In genomic region chr6:138141111-138141592, GRCm38 (mm10) we compare ENCODE assay signal across 8 mouse cellular contexts. TPM values are rescaled to one million over a fixed set of nuclear protein-coding genes. Genes with fewer than 3 reads are reported as not detected.
DNase-seq lines count a peak whose midpoint lies in the region; ATAC-seq and TF ChIP-seq lines count a peak whose summit lies in the region.

No protein-coding gene starts in this region.

- intact Hi-C loops in gastrocnemius, postnatal 36 days (cut with DNase I) = no loop called here

- no peak overlapping the region for H3K27ac ChIP-seq in layer of hippocampus, adult 2 months
- peak overlapping the region; percentile 32; the same call in 1 of the 2 replicates for H3K27ac ChIP-seq in hindbrain, postnatal 0 days
- peak overlapping the region; percentile 71 for H3K27ac ChIP-seq in liver, embryonic 13.5 days

- peak; percentile 58; the same call in 1 of the 2 replicates for ATAC-seq in hindbrain, postnatal 0 days
- ATAC-seq in liver, embryonic 13.5 days (ENCODE audit: low read depth) = peak; percentile 45

- WGBS in hindbrain, postnatal 0 days = 39% methylated on average over 4 of the region's 4 CpGs
- WGBS in liver, embryonic 13.5 days (ENCODE audit: insufficient replicate concordance) = 55% methylated on average over 4 of the region's 4 CpGs

- H3K4me2 ChIP-seq in hindbrain, postnatal 0 days (ENCODE audit: low read depth, low read length) = peak overlapping the region; percentile 85
- peak overlapping the region; percentile 61 for H3K4me2 ChIP-seq in liver, embryonic 13.5 days

- H3K9me3 ChIP-seq in hindbrain, postnatal 0 days (ENCODE audit: low read length) = no peaks in the 10 kb centered on the region
- H3K9me3 ChIP-seq in liver, embryonic 13.5 days (replicated peaks) = no peaks in the 10 kb centered on the region

- H3K4me1 ChIP-seq in hindbrain, postnatal 0 days (ENCODE audit: insufficient read depth, low read length) = 0 out of 2 replicates have a peak, but pooled peaks cover 10% of the 10 kb centered on the region
- H3K4me1 ChIP-seq in liver, embryonic 13.5 days (replicated peaks) = 0 out of 2 replicates have a peak, but pooled peaks cover 5% of the 10 kb centered on the region

- DNase-seq in layer of hippocampus, adult 2 months (ENCODE audit: low spot score in 2 of 2) = peak in 1 of 2 experiments; percentile 12
- DNase-seq in layer of hippocampus, postnatal 10 days (ENCODE audit: low spot score in 2 of 2) = no peak
- peak; percentile 41 to 77 for DNase-seq in gastrocnemius, postnatal 36 days
- peak; percentile 56 for DNase-seq in hindbrain, postnatal 0 days (ENCODE audit: low spot score)
- DNase-seq in liver, embryonic 13.5 days = no peak
- DNase-seq in monocyte, adult 2 months (ENCODE audit: low read depth in 1 of 2, low spot score in 2 of 2) = peak; percentile 57 to 68
- DNase-seq in retina, embryonic 14.5 days (ENCODE audit: low spot score) = no peak
- DNase-seq in embryo, embryonic 11 days = no peak

- H3K27me3 ChIP-seq in hindbrain, postnatal 0 days (ENCODE audit: insufficient read depth, low read length) = peaks cover 6% of the 10 kb centered on the region; the same call in 1 of the 2 replicates
- H3K27me3 ChIP-seq in liver, embryonic 13.5 days = no peaks in the 10 kb centered on the region

- peak overlapping the region; percentile 44; the same call in 1 of the 2 replicates for H3K4me3 ChIP-seq in layer of hippocampus, adult 2 months
- peak overlapping the region; percentile 47 for H3K4me3 ChIP-seq in hindbrain, postnatal 0 days (ENCODE audit: low read length)
- peak overlapping the region; percentile 54 for H3K4me3 ChIP-seq in liver, embryonic 13.5 days (replicated peaks)

- no peaks in the 10 kb centered on the region for H3K36me3 ChIP-seq in hindbrain, postnatal 0 days (ENCODE audit: insufficient read depth, low read length)
- no peaks in the 10 kb centered on the region for H3K36me3 ChIP-seq in liver, embryonic 13.5 days

- H3K9ac ChIP-seq in hindbrain, postnatal 0 days (replicated peaks; ENCODE audit: low read length) = 0 out of 2 replicates have a peak overlapping the region, but pooled peaks have one; percentile 38
- H3K9ac ChIP-seq in liver, embryonic 13.5 days = peak overlapping the region; percentile 63; the same call in 1 of the 2 replicates

- TF ChIP-seq CTCF in layer of hippocampus, adult 2 months (conservative IDR thresholded peaks at IDR 0.05) = no peak
- no peak for TF ChIP-seq CTCF in hindbrain, postnatal 0 days (IDR thresholded peaks at IDR 0.05; ENCODE audit: low read depth)

RNA-seq across cellular contexts. Expression of gene Mgst1, which starts 1.0 kb away (rescaled TPM):
- 10 to 100 TPM; 11.2 to 15.1 TPM for total RNA-seq in layer of hippocampus, adult 2 months (2021)
- total RNA-seq in layer of hippocampus, postnatal 10 days (2021) = 10 to 100 TPM; 10.1 to 12.7 TPM
- total RNA-seq in gastrocnemius, postnatal 36 days (2021) = 10 to 100 TPM; 16.4 to 46.5 TPM
- 56.1 and 61.4 TPM in 2 replicates for total RNA-seq in hindbrain, postnatal 0 days (2014; rRNA removed)
- polyA plus RNA-seq in hindbrain, postnatal 0 days (2015; fragmentation: Nextera tagmentation; extraction: Ambion mirVana) = 140 and 155 TPM in 2 replicates
- polyA plus RNA-seq in liver, embryonic 13.5 days (2015; fragmentation: Nextera tagmentation; extraction: Ambion mirVana) = 161 and 180 TPM in 2 replicates

Comparison
In these comparisons a context has a peak if more than half of its experiments do, and no peak if none do; other contexts are left out.
1. DNase-seq: peak in gastrocnemius, postnatal 36 days (2 of 2), hindbrain, postnatal 0 days (single experiment) and monocyte, adult 2 months (2 of 2); none in layer of hippocampus, postnatal 10 days (0 of 2), liver, embryonic 13.5 days (single experiment), retina, embryonic 14.5 days (single experiment) and embryo, embryonic 11 days (single experiment).
2. Peak in every context shown above with its lines, with median percentiles within 50 percentile points of each other: H3K4me3 ChIP-seq.